Comparison of ENCODE assay signal across 8 mouse cellular contexts in the genomic region with DNA sequence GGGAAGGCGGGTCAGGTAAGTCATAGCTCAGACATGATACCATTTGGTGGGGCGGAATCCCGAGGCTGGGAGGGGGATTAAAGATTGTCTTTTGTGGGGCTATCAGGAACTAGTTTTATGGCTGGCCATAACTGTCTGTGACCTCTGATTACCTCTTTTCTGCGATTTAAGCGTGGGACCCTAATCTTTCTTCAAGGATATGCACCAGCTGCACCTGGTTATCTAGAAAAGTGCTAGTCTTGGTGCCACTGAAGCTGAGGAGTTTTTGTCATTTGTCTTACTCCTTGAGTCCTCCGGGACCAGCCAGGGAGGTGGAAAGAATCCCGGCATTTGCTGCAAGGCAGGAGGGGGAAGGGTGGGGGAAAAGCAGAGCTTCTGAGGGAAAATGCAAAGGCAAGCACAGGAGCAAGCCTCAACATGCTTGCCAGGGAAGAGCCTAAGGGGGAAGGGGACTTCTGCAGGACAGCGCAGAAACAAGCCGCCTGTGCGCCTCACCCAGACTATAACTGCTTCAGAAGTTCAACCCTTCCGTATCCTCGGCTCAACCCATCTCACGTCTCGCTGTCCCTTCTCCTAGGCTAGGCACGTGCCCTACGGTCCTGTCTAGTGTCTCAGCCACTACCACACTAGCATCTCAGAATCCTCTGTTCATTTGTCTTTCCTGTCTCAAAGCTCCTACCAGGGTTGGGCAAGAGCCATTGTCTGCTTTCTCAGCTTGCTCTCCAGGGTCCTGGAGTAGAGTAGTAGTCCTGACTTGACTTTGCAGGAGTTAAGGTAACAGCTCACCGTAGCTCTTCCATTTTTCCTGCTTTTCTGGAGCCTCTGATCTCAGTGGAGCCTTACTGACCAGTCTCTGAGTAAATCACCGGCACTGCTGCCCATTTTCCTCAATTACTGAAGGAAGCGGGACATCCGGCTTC. TPM values are rescaled to one million over a fixed set of nuclear protein-coding genes. Genes with fewer than 3 reads are reported as not detected.
A peak's percentile ranks its signal among the peaks of the same experiment; 100 is the strongest.
DNase-seq lines count a peak whose midpoint lies in the region; ATAC-seq lines count a peak whose summit lies in the region.

No protein-coding gene starts in this region.

- H3K4me1 ChIP-seq in megakaryocyte, embryonic 14.5 days: peaks cover 7% of the 10 kb centered on the region
- H3K4me1 ChIP-seq in embryonic facial prominence, embryonic 15.5 days: peaks cover 9% of the 10 kb centered on the region
- H3K4me1 ChIP-seq in limb, embryonic 10.5 days: peaks cover 12% of the 10 kb centered on the region
- no peaks in the 10 kb centered on the region for H3K4me1 ChIP-seq in stomach, embryonic 14.5 days (ENCODE audit: control insufficient read depth, insufficient read depth, low read length)

- peaks cover 19% of the 10 kb centered on the region for H3K27me3 ChIP-seq in megakaryocyte, embryonic 14.5 days (replicated peaks)
- H3K27me3 ChIP-seq in embryonic facial prominence, embryonic 15.5 days: no peaks in the 10 kb centered on the region
- peaks cover 7% of the 10 kb centered on the region; the same call in 1 of the 2 replicates for H3K27me3 ChIP-seq in limb, embryonic 10.5 days (ENCODE audit: low read depth, poor library complexity, severe bottlenecking)
- no peaks in the 10 kb centered on the region for H3K27me3 ChIP-seq in stomach, embryonic 14.5 days (ENCODE audit: control insufficient read depth, insufficient read depth, low read length)

- ATAC-seq in megakaryocyte, adult 5-6 weeks (ENCODE audit: poor library complexity, severe bottlenecking): no peak
- ATAC-seq in embryonic facial prominence, embryonic 15.5 days (ENCODE audit: insufficient number of reproducible peaks, low FRiP score, low TSS enrichment, low read depth): no peak
- peak; percentile 28; the same call in 1 of the 2 replicates for ATAC-seq in stomach, embryonic 14.5 days (ENCODE audit: insufficient number of reproducible peaks, insufficient read depth, low FRiP score, low read depth)

- 25% methylated on average over 20 of the region's 20 CpGs for WGBS in embryonic facial prominence, embryonic 15.5 days
- WGBS in limb, embryonic 10.5 days: 28% methylated on average over 20 of the region's 20 CpGs
- WGBS in stomach, embryonic 14.5 days: 24% methylated on average over 20 of the region's 20 CpGs

- peak overlapping the region; percentile 15 for H3K4me2 ChIP-seq in embryonic facial prominence, embryonic 15.5 days (replicated peaks)
- 0 out of 2 replicates have a peak overlapping the region, but pooled peaks have one; percentile 22 for H3K4me2 ChIP-seq in stomach, embryonic 14.5 days (replicated peaks; ENCODE audit: low read depth, low read length)

- no peaks in the 10 kb centered on the region; the same call in 1 of the 2 replicates for H3K9me3 ChIP-seq in megakaryocyte, embryonic 14.5 days
- H3K9me3 ChIP-seq in embryonic facial prominence, embryonic 15.5 days (replicated peaks): no peaks in the 10 kb centered on the region
- no peaks in the 10 kb centered on the region for H3K9me3 ChIP-seq in limb, embryonic 10.5 days (replicated peaks)
- no peaks in the 10 kb centered on the region for H3K9me3 ChIP-seq in stomach, embryonic 14.5 days (ENCODE audit: control insufficient read depth, low read depth, low read length)

- H3K36me3 ChIP-seq in megakaryocyte, embryonic 14.5 days (replicated peaks; ENCODE audit: low read length): no peaks in the 10 kb centered on the region
- no peaks in the 10 kb centered on the region for H3K36me3 ChIP-seq in embryonic facial prominence, embryonic 15.5 days
- no peaks in the 10 kb centered on the region for H3K36me3 ChIP-seq in limb, embryonic 10.5 days
- H3K36me3 ChIP-seq in stomach, embryonic 14.5 days (ENCODE audit: control insufficient read depth, insufficient read depth, low read length): no peaks in the 10 kb centered on the region

- peak overlapping the region; percentile 56 for H3K4me3 ChIP-seq in megakaryocyte, embryonic 14.5 days (replicated peaks)
- no peak overlapping the region; the same call in 1 of the 2 replicates for H3K4me3 ChIP-seq in embryonic facial prominence, embryonic 15.5 days (replicated peaks)
- peak overlapping the region; percentile 33 for H3K4me3 ChIP-seq in limb, embryonic 10.5 days
- H3K4me3 ChIP-seq in stomach, embryonic 14.5 days (ENCODE audit: low read depth, low read length): 0 out of 2 replicates have a peak overlapping the region, but pooled peaks have one; percentile 3

- no peak overlapping the region for H3K27ac ChIP-seq in embryonic facial prominence, embryonic 15.5 days (replicated peaks)
- H3K27ac ChIP-seq in limb, embryonic 10.5 days: peak overlapping the region; percentile 25; the same call in 1 of the 2 replicates
- H3K27ac ChIP-seq in stomach, embryonic 14.5 days (ENCODE audit: low read length): no peak overlapping the region

- H3K9ac ChIP-seq in embryonic facial prominence, embryonic 15.5 days: no peak overlapping the region
- H3K9ac ChIP-seq in stomach, embryonic 14.5 days (replicated peaks; ENCODE audit: low read depth, low read length): no peak overlapping the region

- DNase-seq in limb, embryonic 10.5 days (ENCODE audit: low spot score): peak; percentile 38
- DNase-seq in thymus, postnatal 4 days: no peak
- no peak for DNase-seq in layer of hippocampus, adult 9-11 months
- no peak for DNase-seq in gastrocnemius, adult 8-10 months (ENCODE audit: low spot score in 2 of 2)

RNA-seq across cellular contexts. Expression of a gene that starts 40.6 kb away (rescaled TPM):
- polyA plus RNA-seq in megakaryocyte, embryonic 14.5 days (2012; ENCODE audit: insufficient read depth, low replicate concordance): 0.39 TPM in 1 of 2 replicates, not detected in the other
- 3.5 and 4.1 TPM in 2 replicates for total RNA-seq in megakaryocyte, adult 5-6 weeks (2015)
- total RNA-seq in megakaryocyte, adult 5-6 weeks (2017): 2.6 and 3.5 TPM in 2 replicates
- 10.2 and 16.3 TPM in 2 replicates for polyA plus RNA-seq in embryonic facial prominence, embryonic 15.5 days (2015; fragmentation: Nextera tagmentation; extraction: Ambion mirVana)
- 0.78 and 1.6 TPM in 2 replicates for polyA plus RNA-seq in limb, embryonic 10.5 days (2016; fragmentation: Nextera tagmentation; extraction: Ambion mirVana)
- 12.1 TPM in 2 replicates for polyA plus RNA-seq in stomach, embryonic 14.5 days (2014; fragmentation: Nextera tagmentation; extraction: Ambion mirVana)
- total RNA-seq in gastrocnemius, adult 8-10 months (2022): 1 to 10 TPM; 2.6 to 3.4 (median 3.1) TPM

RNA-seq across cellular contexts. Expression of a gene that starts 57.6 kb away (rescaled TPM):
- 218 and 273 TPM in 2 replicates for polyA plus RNA-seq in megakaryocyte, embryonic 14.5 days (2012; ENCODE audit: insufficient read depth, low replicate concordance)
- 184 and 193 TPM in 2 replicates for total RNA-seq in megakaryocyte, adult 5-6 weeks (2015)
- 137 and 141 TPM in 2 replicates for total RNA-seq in megakaryocyte, adult 5-6 weeks (2017)
- 233 and 242 TPM in 2 replicates for polyA plus RNA-seq in embryonic facial prominence, embryonic 15.5 days (2015; fragmentation: Nextera tagmentation; extraction: Ambion mirVana)
- 402 and 453 TPM in 2 replicates for polyA plus RNA-seq in limb, embryonic 10.5 days (2016; fragmentation: Nextera tagmentation; extraction: Ambion mirVana)
- 288 TPM in 2 replicates for polyA plus RNA-seq in stomach, embryonic 14.5 days (2014; fragmentation: Nextera tagmentation; extraction: Ambion mirVana)
- 100 to 1,000 TPM in 1 of 4 experiments, 10 to 100 TPM in 3; 81.4 to 104 (median 87.7) TPM for total RNA-seq in gastrocnemius, adult 8-10 months (2022)
